Mouse (Mus musculus): ENCODE results near the gene Sumo1. TPM values are rescaled to one million over a fixed set of nuclear protein-coding genes. Genes with fewer than 3 reads are reported as not detected.

The Sumo1 gene
- total RNA-seq, 2 experiments from 2014 or later: 105 to 125 TPM

DNA sequence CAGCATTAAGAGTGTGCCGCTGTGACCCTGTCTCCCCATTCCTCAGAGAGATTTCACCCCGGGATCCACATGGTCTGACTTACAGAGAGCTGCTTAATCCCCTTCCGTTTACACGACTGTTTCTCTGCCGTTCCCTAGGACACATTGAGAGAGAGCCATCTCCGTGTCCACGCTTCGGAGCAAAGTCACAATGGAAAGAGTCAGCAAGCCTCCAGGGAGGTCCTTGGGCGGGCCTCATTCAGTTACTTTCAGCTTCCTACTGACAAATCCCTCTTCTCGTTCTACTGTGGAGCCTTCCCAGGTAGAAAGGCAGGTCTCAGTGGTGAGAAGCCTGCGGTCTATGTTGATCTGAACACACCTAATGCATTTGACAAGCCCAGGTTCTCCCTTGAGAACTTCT lies 119.6 kb downstream of the Sumo1 start:
- no peak for DNase-seq

DNA sequence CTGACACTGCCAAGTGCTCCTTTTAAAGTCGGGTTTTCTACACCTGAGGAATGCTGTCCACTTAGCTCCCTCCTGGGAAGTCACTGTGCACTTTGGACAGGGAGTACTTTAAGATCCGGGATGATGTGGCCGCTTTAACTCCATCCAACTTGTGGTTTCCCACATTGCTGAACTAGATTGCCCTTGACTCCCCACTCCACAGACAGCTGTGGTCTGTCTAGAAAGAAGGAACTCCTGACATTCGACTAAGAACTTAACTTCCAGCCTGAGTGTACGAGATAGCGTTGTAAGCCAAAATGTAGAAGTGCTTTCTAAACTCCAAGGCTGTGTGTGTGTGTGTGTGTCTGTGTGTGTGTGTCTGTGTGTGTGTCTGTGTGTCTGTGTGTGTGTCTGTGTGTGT lies 120.4 kb downstream of the Sumo1 start:
- no peak for DNase-seq

GRCm38 (mm10) chr1:59549036-59549675 lies 121.5 kb downstream of the Sumo1 start:
- no peak for DNase-seq

DNA sequence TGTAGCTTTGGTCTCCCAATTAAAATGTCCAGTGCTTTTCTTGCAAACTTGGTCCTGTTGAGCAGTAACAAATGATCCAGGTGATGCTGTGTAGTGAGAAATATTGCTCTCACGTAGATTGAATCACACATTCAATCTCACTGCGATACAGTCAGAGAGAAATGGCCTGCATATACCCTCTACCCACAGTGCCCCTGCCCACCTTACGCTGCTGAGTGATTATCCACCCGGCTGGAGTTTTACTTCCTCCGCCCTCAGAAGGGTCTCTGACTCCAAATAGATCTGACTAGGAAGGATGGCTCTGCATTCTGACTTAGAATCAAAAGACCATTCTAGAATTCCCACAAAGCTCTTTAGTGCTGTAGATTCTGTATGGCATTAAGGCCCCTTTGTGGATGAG lies 122.1 kb downstream of the Sumo1 start:
- DNase-seq: no peak

DNA sequence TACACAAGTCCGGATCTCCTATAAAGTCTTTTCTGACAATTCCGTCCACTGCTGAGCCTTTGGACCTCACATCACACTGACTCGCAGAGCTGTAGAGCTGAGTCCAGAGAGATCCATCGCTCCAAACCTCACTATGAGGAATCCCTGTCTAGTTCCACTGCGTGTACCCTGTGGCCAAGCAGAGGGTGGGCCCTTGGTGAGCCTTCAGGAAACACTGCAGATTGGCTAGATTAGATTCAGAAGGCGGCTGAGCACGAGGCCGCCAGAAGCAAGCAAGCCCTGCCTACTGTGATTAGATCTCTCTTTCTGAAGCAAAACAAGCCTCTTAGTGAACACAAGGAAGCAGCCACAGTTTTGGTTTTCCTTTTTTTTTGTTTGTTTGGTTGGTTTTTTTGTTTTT lies 126.7 kb downstream of the Sumo1 start:
- DNase-seq: no peak

GRCm38 (mm10) chr1:59542231-59542630 lies 128.4 kb downstream of the Sumo1 start:
- no peak for DNase-seq

DNA sequence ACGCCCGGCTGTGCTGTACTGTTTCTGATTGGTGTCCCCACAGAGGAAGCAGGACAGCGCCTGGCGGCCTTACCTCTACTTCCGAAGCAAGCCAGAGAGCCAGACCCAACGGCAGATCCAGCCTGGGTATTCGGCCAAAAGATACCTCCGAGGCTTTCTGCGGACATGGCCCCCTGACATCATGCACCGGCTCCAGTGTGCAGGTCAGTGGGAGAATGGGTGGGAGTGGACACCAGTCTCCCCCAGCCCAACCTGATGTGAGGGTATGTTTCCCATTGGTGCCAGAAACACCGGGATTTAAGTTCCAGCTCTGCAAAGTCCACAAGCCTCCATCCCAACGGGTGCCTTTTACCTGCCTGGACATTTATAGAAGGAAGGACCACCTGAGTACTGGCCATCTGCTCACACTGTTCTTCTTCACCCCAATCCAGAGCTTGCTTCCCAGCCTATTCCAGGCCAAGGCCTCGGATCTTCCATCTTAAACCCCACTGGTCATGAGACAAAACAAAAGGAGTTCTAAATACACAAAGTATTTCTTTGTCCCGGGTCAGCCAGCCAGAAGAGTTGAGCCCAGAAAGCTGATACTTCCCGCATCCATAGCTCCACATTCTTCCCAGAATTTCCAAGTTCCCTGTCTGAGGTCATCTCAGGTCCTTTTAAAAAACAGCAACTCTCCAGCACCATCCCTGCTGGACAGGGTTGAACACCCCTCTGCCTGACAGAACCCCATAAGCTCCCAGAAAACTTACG lies 129.2 kb downstream of the Sumo1 start:
- no peak for DNase-seq

GRCm38 (mm10) chr1:59540537-59541148 lies 130.0 kb downstream of the Sumo1 start:
- no peak for DNase-seq

- no peak for DNase-seq
These were observed 132.3 kb downstream of the Sumo1 start for GRCm38 (mm10) chr1:59538381-59538780.

Other genes starting within 250 kb of the Sumo1 start
- gene Fzd7, start 188.4 kb downstream of the Sumo1 start, total RNA-seq (2021): 10 to 100 TPM; 12.6 to 18.3 TPM
- gene Gm973, start 154.6 kb downstream of the Sumo1 start, total RNA-seq (2021): 1 to 10 TPM; 5.7 to 9.7 TPM
- gene Nop58, start 14.1 kb upstream of the Sumo1 start, total RNA-seq (2021): 100 to 1,000 TPM; 114 to 126 TPM
- 10 to 100 TPM; 49.2 to 55.0 TPM for gene Bmpr2, start 92.6 kb upstream of the Sumo1 start, total RNA-seq (2021)
- 10 to 100 TPM; 31.9 to 34.3 TPM for gene Fam117b, start 242.2 kb upstream of the Sumo1 start, total RNA-seq (2021)